In the genomic region with DNA sequence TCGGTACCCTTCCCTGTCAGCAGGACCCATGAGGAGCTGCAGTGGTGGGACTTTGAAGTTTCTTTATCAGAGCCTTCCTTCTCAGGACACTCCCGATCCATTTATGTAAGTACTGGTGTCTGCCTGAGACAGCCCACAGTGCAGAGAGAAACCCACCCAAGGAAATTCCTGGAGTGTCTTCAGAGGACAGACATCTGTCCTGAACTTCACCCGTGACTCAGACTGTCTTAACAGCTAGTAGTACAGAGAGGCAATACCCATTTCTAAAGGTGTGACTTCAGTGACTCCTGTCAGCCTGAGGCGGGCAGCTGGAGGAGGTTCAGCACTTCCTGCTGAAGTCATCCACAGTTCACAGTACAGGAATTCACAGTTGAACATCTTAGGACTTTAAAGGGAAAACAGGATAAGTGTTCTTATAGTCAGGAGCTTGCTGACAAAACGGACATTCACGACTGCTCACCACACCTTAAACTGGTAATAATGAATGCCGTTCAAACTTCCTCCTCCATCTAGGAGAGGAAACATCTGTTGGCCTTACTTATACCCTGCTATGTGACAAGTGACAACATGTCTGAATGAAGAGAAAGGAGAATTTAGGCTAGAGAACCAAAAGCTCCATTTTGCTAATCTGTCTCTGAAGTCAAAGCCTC, we compare ENCODE assay signal across 8 mouse cellular contexts. TPM values are rescaled to one million over a fixed set of nuclear protein-coding genes. Genes with fewer than 3 reads are reported as not detected.
DNase-seq lines count a peak whose midpoint lies in the region; ATAC-seq and TF ChIP-seq lines count a peak whose summit lies in the region.

No protein-coding gene starts in this region.

- H3K4me3 ChIP-seq in gastrocnemius, adult 2 months: peak overlapping the region; percentile 15; the same call in 1 of the 2 replicates
- H3K4me3 ChIP-seq in heart, embryonic 13.5 days: peak overlapping the region; percentile 3; the same call in 1 of the 2 replicates
- no peak overlapping the region for H3K4me3 ChIP-seq in stomach, embryonic 14.5 days (ENCODE audit: low read depth, low read length)
- no peak overlapping the region for H3K4me3 ChIP-seq in forebrain, postnatal 0 days (ENCODE audit: low read depth, low read length)

- peak overlapping the region; percentile 52 for H3K27ac ChIP-seq in gastrocnemius, adult 2 months
- H3K27ac ChIP-seq in heart, embryonic 13.5 days (replicated peaks): peak overlapping the region; percentile 96
- peak overlapping the region; percentile 45; the same call in 1 of the 2 replicates for H3K27ac ChIP-seq in stomach, embryonic 14.5 days (ENCODE audit: low read length)
- H3K27ac ChIP-seq in forebrain, postnatal 0 days (ENCODE audit: low read depth, low read length): no peak overlapping the region

- peak overlapping the region; percentile 67 for H3K9ac ChIP-seq in heart, embryonic 13.5 days
- no peak overlapping the region for H3K9ac ChIP-seq in stomach, embryonic 14.5 days (replicated peaks; ENCODE audit: low read depth, low read length)
- no peak overlapping the region for H3K9ac ChIP-seq in forebrain, postnatal 0 days

- ATAC-seq in heart, embryonic 13.5 days (ENCODE audit: extremely low read depth, insufficient number of reproducible peaks, low FRiP score, low TSS enrichment): no peak
- ATAC-seq in stomach, embryonic 14.5 days (ENCODE audit: insufficient number of reproducible peaks, insufficient read depth, low FRiP score, low read depth): peak; percentile 19; the same call in 1 of the 2 replicates
- no peak for ATAC-seq in forebrain, postnatal 0 days

- H3K4me2 ChIP-seq in heart, embryonic 13.5 days: peak overlapping the region; percentile 56
- no peak overlapping the region for H3K4me2 ChIP-seq in stomach, embryonic 14.5 days (replicated peaks; ENCODE audit: low read depth, low read length)
- no peak overlapping the region for H3K4me2 ChIP-seq in forebrain, postnatal 0 days (ENCODE audit: low read depth)

- H3K4me1 ChIP-seq in heart, embryonic 13.5 days: peaks cover 35% of the 10 kb centered on the region
- H3K4me1 ChIP-seq in stomach, embryonic 14.5 days (ENCODE audit: control insufficient read depth, insufficient read depth, low read length): peaks cover 8% of the 10 kb centered on the region; the same call in 1 of the 2 replicates
- no peaks in the 10 kb centered on the region for H3K4me1 ChIP-seq in forebrain, postnatal 0 days (ENCODE audit: insufficient read depth)

- H3K27me3 ChIP-seq in heart, embryonic 13.5 days (replicated peaks): no peaks in the 10 kb centered on the region
- H3K27me3 ChIP-seq in stomach, embryonic 14.5 days (ENCODE audit: control insufficient read depth, insufficient read depth, low read length): no peaks in the 10 kb centered on the region
- H3K27me3 ChIP-seq in forebrain, postnatal 0 days (ENCODE audit: insufficient read depth, low read length): no peaks in the 10 kb centered on the region

- no peak for TF ChIP-seq CTCF in gastrocnemius, adult 2 months (IDR thresholded peaks at IDR 0.05)
- no peak for TF ChIP-seq CTCF in forebrain, postnatal 0 days (IDR thresholded peaks at IDR 0.05; ENCODE audit: low read depth)

- 11% methylated on average over 7 of the region's 7 CpGs for WGBS in heart, embryonic 13.5 days
- 12% methylated on average over 7 of the region's 7 CpGs for WGBS in large intestine, adult 2 months
- 29% methylated on average over 7 of the region's 7 CpGs for WGBS in stomach, embryonic 14.5 days
- 74% methylated on average over 7 of the region's 7 CpGs for WGBS in forebrain, postnatal 0 days

- DNase-seq in gastrocnemius, adult 2 months: no peak
- no peak for DNase-seq in gastrocnemius, postnatal 10 days
- DNase-seq in large intestine, adult 2 months (ENCODE audit: low read depth, low spot score): peak; percentile 18
- DNase-seq in forebrain, postnatal 0 days: no peak
- no peak for DNase-seq in cerebellum, postnatal 36 days
- no peak for DNase-seq in left cerebral cortex, postnatal 36 days (ENCODE audit: low spot score in 2 of 2)

- no peaks in the 10 kb centered on the region for H3K36me3 ChIP-seq in heart, embryonic 13.5 days
- no peaks in the 10 kb centered on the region for H3K36me3 ChIP-seq in stomach, embryonic 14.5 days (ENCODE audit: control insufficient read depth, insufficient read depth, low read length)
- H3K36me3 ChIP-seq in forebrain, postnatal 0 days (ENCODE audit: insufficient read depth): no peaks in the 10 kb centered on the region

- H3K9me3 ChIP-seq in heart, embryonic 13.5 days: no peaks in the 10 kb centered on the region
- H3K9me3 ChIP-seq in stomach, embryonic 14.5 days (ENCODE audit: control insufficient read depth, low read depth, low read length): no peaks in the 10 kb centered on the region
- no peaks in the 10 kb centered on the region for H3K9me3 ChIP-seq in forebrain, postnatal 0 days (ENCODE audit: low read length)

- intact Hi-C loops in gastrocnemius, adult 2 months (cut with DNase I): no loop called here
- intact Hi-C loops in left cerebral cortex, postnatal 36 days (cut with DNase I): no loop called here

RNA-seq across cellular contexts. Expression of a gene that starts 35.5 kb away (rescaled TPM):
- 1 to 10 TPM in 1 of 2 experiments, under 1 TPM in 1; 0.97 to 3.6 TPM for total RNA-seq in gastrocnemius, adult 2 months (2021)
- total RNA-seq in gastrocnemius, postnatal 10 days (2021): 1 to 10 TPM; 7.7 to 8.6 TPM
- polyA plus RNA-seq in heart, embryonic 13.5 days (2015; fragmentation: Nextera tagmentation; extraction: Ambion mirVana): 21.8 and 23.7 TPM in 2 replicates
- 3.6 and 5.2 TPM in 2 replicates for polyA plus RNA-seq in large intestine, adult 2 months (2012; rRNA removed)
- 38.7 and 41.2 TPM in 2 replicates for polyA plus RNA-seq in stomach, embryonic 14.5 days (2014; fragmentation: Nextera tagmentation; extraction: Ambion mirVana)
- 3.1 and 5.8 TPM in 2 replicates for total RNA-seq in forebrain, postnatal 0 days (2014; rRNA removed)
- polyA plus RNA-seq in forebrain, postnatal 0 days (2015; fragmentation: Nextera tagmentation; extraction: Ambion mirVana): 3.3 and 4.4 TPM in 2 replicates
- 10 to 100 TPM; 24.7 to 25.0 TPM for total RNA-seq in left cerebral cortex, postnatal 36 days (2021)

Comparison
In these comparisons a context has a peak if more than half of its experiments do, and no peak if none do; other contexts are left out.
1. H3K4me3 ChIP-seq: peak in gastrocnemius, adult 2 months (single experiment) and heart, embryonic 13.5 days (single experiment); none in stomach, embryonic 14.5 days (single experiment) and forebrain, postnatal 0 days (single experiment).